Mouse (Mus musculus): ENCODE results near the gene Kdm2a.

DNA sequence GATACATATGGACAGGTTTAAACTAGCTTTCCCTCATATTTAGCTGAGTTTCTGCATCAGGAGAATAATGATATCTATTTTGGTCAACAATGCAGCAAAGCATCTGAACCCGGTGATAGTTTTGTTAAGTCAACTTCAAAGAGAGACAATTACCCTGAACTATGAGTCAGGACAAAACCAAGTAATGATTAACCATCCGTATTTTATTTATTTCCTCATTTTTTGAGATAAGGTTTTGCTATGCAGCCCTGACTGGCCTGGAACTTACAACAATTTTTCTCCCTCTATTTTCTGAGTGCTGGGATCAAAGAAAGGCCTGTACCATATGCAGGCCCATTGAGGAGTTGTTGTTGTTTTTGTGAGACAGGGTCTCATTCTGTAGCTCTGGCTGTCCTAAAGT, 67.5 kb downstream of the Kdm2a start:
- TF ChIP-seq NRF1 (IDR thresholded peaks at IDR 0.05; ENCODE audit: insufficient read depth, low read depth, low read length, poor library complexity, severe bottlenecking) = no peak
- TF ChIP-seq EP300 (IDR thresholded peaks at IDR 0.05; ENCODE audit: low read depth in 1 of 2, low read length in 2 of 2) = peak; percentile 48 to 75
- no peak for TF ChIP-seq ZC3H11A (IDR thresholded peaks at IDR 0.05; ENCODE audit: low read depth, low read length)
- TF ChIP-seq TCF12 (IDR thresholded peaks at IDR 0.05; ENCODE audit: low read depth, low read length) = no peak
- no peak for TF ChIP-seq MAZ (IDR thresholded peaks at IDR 0.05; ENCODE audit: low read depth, low read length)
- TF ChIP-seq RAD21 (IDR thresholded peaks at IDR 0.05; ENCODE audit: low read depth, low read length) = no peak
- no peak for TF ChIP-seq CTCF (IDR thresholded peaks at IDR 0.05 in 2 of 3, conservative IDR thresholded peaks at IDR 0.05 in 1 of 3; ENCODE audit: control insufficient read depth in 1 of 3, insufficient read depth in 1 of 3, low read depth in 2 of 3, low read length in 3 of 3, poor library complexity in 1 of 3, severe bottlenecking in 1 of 3)
- no peak for TF ChIP-seq POLR2A (IDR thresholded peaks at IDR 0.05; ENCODE audit: control insufficient read depth in 1 of 2, insufficient read depth in 1 of 2, low read depth in 1 of 2, low read length in 2 of 2, poor library complexity in 1 of 2)
- TF ChIP-seq SIN3A (IDR thresholded peaks at IDR 0.05; ENCODE audit: low read length) = no peak
- TF ChIP-seq ZMIZ1 (IDR thresholded peaks at IDR 0.05; ENCODE audit: low read depth, low read length) = no peak
- TF ChIP-seq JUND (IDR thresholded peaks at IDR 0.05; ENCODE audit: low read depth, low read length) = no peak
- TF ChIP-seq HCFC1 (IDR thresholded peaks at IDR 0.05; ENCODE audit: low read depth, low read length) = no peak
- no peak for TF ChIP-seq E2F4 (IDR thresholded peaks at IDR 0.05; ENCODE audit: borderline replicate concordance, low read depth, low read length)

Data from MEL (cell line).